Mouse (Mus musculus): ENCODE results near the gene Psma7.

The Psma7 gene

GRCm38 (mm10) chr2:179998431-179998830, 43.8 kb downstream of the Psma7 start:
- no peak for DNase-seq

GRCm38 (mm10) chr2:179993071-179993470, 49.2 kb downstream of the Psma7 start:
- DNase-seq: no peak

GRCm38 (mm10) chr2:179989098-179989497, 53.1 kb downstream of the Psma7 start:
- no peak for DNase-seq

GRCm38 (mm10) chr2:179986437-179987022, 55.7 kb downstream of the Psma7 start:
- DNase-seq: no peak
